Mouse (Mus musculus) lung, adult 2 months (tissue): Measurements from ENCODE around the gene 4930539E08Rik.

Source experiments
- CTCF ChIP-seq: fragments of 200-500 bp; IDR thresholded peaks from 2 replicates; pipeline ENCODE4 v1.5.1; 2011; ENCODE audit warnings: mild to moderate bottlenecking, low read length, control low read depth; ENCODE audit not compliant: insufficient read depth
- POLR2A ChIP-seq: fragments of 200-500 bp; IDR thresholded peaks from 2 replicates; pipeline ENCODE4 v1.6.1; 2011; ENCODE audit warnings: low read depth, mild to moderate bottlenecking, control low read depth, low read length, borderline replicate concordance; ENCODE audit errors: extremely low read depth

- no peak for TF ChIP-seq CTCF
- no peak for TF ChIP-seq POLR2A
Measured at GRCm38 (mm10) chr17:28960597-28960996, 45.5 kb upstream of the 4930539E08Rik start.
